Mouse (Mus musculus) stomach, postnatal 0 days (tissue): ENCODE data around the gene Gnb1l.

Experiments used
- CTCF ChIP-seq: IDR thresholded peaks from 2 replicates; pipeline ENCODE4 v1.5.1; 2016; ENCODE audit warnings: antibody characterized with exemption, low read depth, mild to moderate bottlenecking, moderate library complexity
- EP300 ChIP-seq: optimal IDR thresholded peaks from 2 replicates; pipeline ENCODE3; 2016; ENCODE audit warnings: antibody characterized with exemption

DNA sequence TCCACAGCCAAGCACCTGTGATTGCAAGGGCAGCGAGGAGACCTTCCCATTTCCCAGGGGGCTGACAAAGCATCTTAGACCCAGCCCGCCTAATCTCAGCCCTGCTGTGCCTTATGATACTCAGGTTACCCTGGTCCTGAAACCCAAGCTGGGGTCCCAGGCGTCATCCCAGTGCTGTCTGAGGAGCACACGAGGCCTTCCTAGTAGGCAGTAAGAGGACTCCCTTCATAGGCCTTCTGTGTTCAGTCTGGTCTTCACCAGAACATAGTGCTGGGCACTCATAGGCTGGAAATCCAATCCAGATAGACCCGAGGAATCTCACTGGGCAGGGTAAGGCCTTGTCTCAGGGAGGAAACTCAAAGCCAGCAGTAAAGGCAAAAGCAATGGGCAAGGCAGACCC lies 14.7 kb upstream of the Gnb1l start:
- TF ChIP-seq CTCF (no peak), EP300 (no peak)
